Mouse (Mus musculus) intestine, embryonic 15.5 days (tissue): ENCODE data around the gene Sp2. TPM values are rescaled to one million over a fixed set of nuclear protein-coding genes. Genes with fewer than 3 reads are reported as not detected.
A peak's percentile ranks its signal among the peaks of the same experiment; 100 is the strongest.

ENCODE experiments used
- ATAC-seq: fragments of 200-750 bp; cut with Nextera tagmentation; 2 replicates; pipeline ENCODE4 v1.8.0; 2017; ENCODE audit warnings: moderate TSS enrichment, moderate library complexity
- H3K27ac ChIP-seq: fragments of 300-500 bp; sonication (generic); 2 replicates; pipeline ENCODE4 v1.5.1; 2015; ENCODE audit warnings: mild to moderate bottlenecking, inconsistent platforms
- H3K27me3 ChIP-seq: fragments of 300-500 bp; sonication (generic); replicated peaks from 2 replicates; pipeline ENCODE4 v1.6.1; 2015; ENCODE audit warnings: inconsistent platforms
- H3K36me3 ChIP-seq: fragments of 300-500 bp; sonication (generic); 2 replicates; pipeline ENCODE4 v1.6.1; 2015; ENCODE audit warnings: inconsistent platforms
- H3K4me1 ChIP-seq: fragments of 300-500 bp; sonication (generic); replicated peaks from 2 replicates; pipeline ENCODE4 v1.6.1; 2015; ENCODE audit warnings: inconsistent platforms
- H3K4me2 ChIP-seq: fragments of 300-500 bp; sonication (generic); replicated peaks from 2 replicates; pipeline ENCODE4 v1.6.1; 2015; ENCODE audit warnings: mild to moderate bottlenecking, inconsistent platforms
- H3K4me3 ChIP-seq: fragments of 300-500 bp; sonication (generic); replicated peaks from 2 replicates; pipeline ENCODE4 v1.5.1; 2015; ENCODE audit warnings: inconsistent platforms
- H3K9ac ChIP-seq: fragments of 300-500 bp; sonication (generic); 2 replicates; pipeline ENCODE4 v1.6.1; 2015; ENCODE audit warnings: inconsistent platforms
- H3K9me3 ChIP-seq: fragments of 300-500 bp; sonication (generic); 2 replicates; pipeline ENCODE4 v1.6.1; 2016; ENCODE audit warnings: inconsistent platforms
- WGBS: fragments of 180-500 bp; shearing (Covaris S2); methylation state at CpG from one replicate; pipeline ENCODE4 v1.1.7; 2015; 5-methylcytosine and 5-hydroxymethylcytosine counted together
- polyA plus RNA-seq: library from polyadenylated mRNA; unstranded; fragments of >200 nt; fragmentation: Nextera tagmentation; extraction: Ambion mirVana; gene quantifications from 2 replicates; pipeline ENCODE4 v1.2.1, GENCODE M21; 2015

Gene Sp2
- polyA plus RNA-seq, 1 experiment from 2014 or later: 15.1 TPM

GRCm38 (mm10) chr11:96991501-96991900, 8.7 kb upstream of the Sp2 start:
- no peak overlapping the region for H3K4me3 ChIP-seq
- peaks cover 31% of the 10 kb centered on the region for H3K4me1 ChIP-seq
- no peaks in the 10 kb centered on the region for H3K9me3 ChIP-seq
- 0 out of 2 replicates have a peak, but pooled peaks cover 4% of the 10 kb centered on the region for H3K27me3 ChIP-seq
- H3K4me2 ChIP-seq: no peak overlapping the region
- no peak overlapping the region; the same call in 1 of the 2 replicates for H3K27ac ChIP-seq
- no peak overlapping the region for H3K9ac ChIP-seq
- no peaks in the 10 kb centered on the region for H3K36me3 ChIP-seq
- WGBS: 63% methylated on average over 5 of the region's 5 CpGs
- no peak for ATAC-seq

- Histone ChIP-seq H3K9me3 (no peaks in the 10 kb centered on the region), H3K36me3 (no peaks in the 10 kb centered on the region), H3K4me2 (peak overlapping the region; percentile 53), H3K9ac (no peak overlapping the region), H3K4me3 (peak overlapping the region; percentile 12), H3K27ac (no peak overlapping the region), H3K4me1 (peaks cover 21% of the 10 kb centered on the region), H3K27me3 (no peaks in the 10 kb centered on the region)
- WGBS: 7% methylated on average over 31 of the region's 31 CpGs
- peak; percentile 42 for ATAC-seq
Observed at GRCm38 (mm10) chr11:96987873-96988655, 5.3 kb upstream of the Sp2 start.

GRCm38 (mm10) chr11:96986463-96986862, 3.7 kb upstream of the Sp2 start:
- Histone ChIP-seq H3K36me3 (no peaks in the 10 kb centered on the region), H3K9ac (no peak overlapping the region), H3K27me3 (no peaks in the 10 kb centered on the region), H3K4me1 (peaks cover 10% of the 10 kb centered on the region), H3K4me3 (no peak overlapping the region), H3K27ac (no peak overlapping the region), H3K4me2 (no peak overlapping the region), H3K9me3 (no peaks in the 10 kb centered on the region)
- WGBS: 25% methylated on average over 3 of the region's 3 CpGs
- ATAC-seq: no peak

DNA sequence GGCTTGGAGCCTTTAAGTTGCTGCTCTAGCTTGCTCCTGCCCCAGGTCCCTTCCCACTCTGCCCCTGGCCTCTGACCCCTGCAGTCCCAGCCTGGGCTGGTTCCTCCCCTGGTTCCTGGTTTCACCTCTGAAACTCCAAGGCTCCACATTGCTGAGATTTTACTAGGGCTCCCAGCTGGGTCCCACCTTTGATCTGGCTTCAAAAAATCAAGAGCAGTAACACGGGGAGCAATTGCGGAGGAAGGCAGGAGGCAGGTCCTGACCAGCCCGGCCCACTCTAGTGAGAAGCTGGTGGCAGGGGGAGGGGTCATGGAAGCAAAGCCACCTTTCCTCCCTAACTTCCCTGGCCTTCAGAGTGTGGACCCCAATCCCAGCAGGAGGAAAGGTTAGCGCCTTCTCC, 2.1 kb upstream of the Sp2 start:
- 38% methylated on average over 4 of the region's 4 CpGs for WGBS
- H3K9ac ChIP-seq: no peak overlapping the region
- ATAC-seq: no peak

GRCm38 (mm10) chr11:96982355-96982754, 404 bp downstream of the Sp2 start:
- 4% methylated on average over 7 of the region's 7 CpGs for WGBS
- Histone ChIP-seq H3K9me3 (no peaks in the 10 kb centered on the region), H3K4me2 (0 out of 2 replicates have a peak overlapping the region, but pooled peaks have one; percentile 10), H3K4me3 (no peak overlapping the region), H3K27me3 (no peaks in the 10 kb centered on the region), H3K9ac (no peak overlapping the region), H3K36me3 (no peaks in the 10 kb centered on the region), H3K27ac (no peak overlapping the region), H3K4me1 (peaks cover 4% of the 10 kb centered on the region)
- no peak for ATAC-seq

More for the DNA sequence above, 2.1 kb upstream of the Sp2 start:
- Histone ChIP-seq H3K27ac (no peak overlapping the region), H3K4me2 (no peak overlapping the region), H3K36me3 (no peaks in the 10 kb centered on the region), H3K9me3 (no peaks in the 10 kb centered on the region), H3K4me3 (no peak overlapping the region), H3K4me1 (peaks cover 10% of the 10 kb centered on the region), H3K27me3 (no peaks in the 10 kb centered on the region)

DNA sequence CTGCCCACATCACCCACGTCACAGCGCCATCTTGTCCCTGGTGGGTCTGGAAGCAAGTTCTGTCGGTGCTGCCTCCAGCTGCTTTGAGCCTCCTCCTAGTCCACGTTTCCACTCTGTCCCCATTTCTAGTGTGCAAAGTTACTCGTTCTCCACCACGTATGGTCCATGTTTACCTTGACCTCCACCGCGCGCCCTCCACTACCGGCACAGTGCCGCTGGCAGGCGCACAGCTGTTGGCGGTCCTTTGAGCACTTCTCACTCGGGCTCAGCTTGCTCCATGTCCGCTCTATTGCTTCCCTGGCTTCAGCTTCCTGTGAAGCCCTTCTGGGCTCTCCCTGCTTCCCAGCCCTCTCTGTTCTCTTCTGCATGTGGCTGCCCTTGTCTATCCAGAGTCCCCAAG, 1.3 kb downstream of the Sp2 start:
- H3K36me3 ChIP-seq: no peaks in the 10 kb centered on the region
- H3K27me3 ChIP-seq: no peaks in the 10 kb centered on the region
- no peak overlapping the region for H3K4me2 ChIP-seq
- H3K4me3 ChIP-seq: no peak overlapping the region
- H3K9me3 ChIP-seq: no peaks in the 10 kb centered on the region
- WGBS: 63% methylated on average over 15 of the region's 15 CpGs
- H3K4me1 ChIP-seq: peaks cover 4% of the 10 kb centered on the region
- H3K27ac ChIP-seq: no peak overlapping the region
- no peak for ATAC-seq
- H3K9ac ChIP-seq: 0 out of 2 replicates have a peak overlapping the region, but pooled peaks have one; percentile 23

GRCm38 (mm10) chr11:96980021-96980420, 2.7 kb downstream of the Sp2 start:
- H3K36me3 ChIP-seq: no peaks in the 10 kb centered on the region
- H3K4me2 ChIP-seq: no peak overlapping the region
- no peak for ATAC-seq
- 81% methylated on average over 5 of the region's 5 CpGs for WGBS
- H3K4me3 ChIP-seq: no peak overlapping the region
- H3K9me3 ChIP-seq: no peaks in the 10 kb centered on the region
- H3K27ac ChIP-seq: no peak overlapping the region
- H3K4me1 ChIP-seq: peaks cover 7% of the 10 kb centered on the region
- H3K9ac ChIP-seq: no peak overlapping the region
- H3K27me3 ChIP-seq: no peaks in the 10 kb centered on the region

DNA sequence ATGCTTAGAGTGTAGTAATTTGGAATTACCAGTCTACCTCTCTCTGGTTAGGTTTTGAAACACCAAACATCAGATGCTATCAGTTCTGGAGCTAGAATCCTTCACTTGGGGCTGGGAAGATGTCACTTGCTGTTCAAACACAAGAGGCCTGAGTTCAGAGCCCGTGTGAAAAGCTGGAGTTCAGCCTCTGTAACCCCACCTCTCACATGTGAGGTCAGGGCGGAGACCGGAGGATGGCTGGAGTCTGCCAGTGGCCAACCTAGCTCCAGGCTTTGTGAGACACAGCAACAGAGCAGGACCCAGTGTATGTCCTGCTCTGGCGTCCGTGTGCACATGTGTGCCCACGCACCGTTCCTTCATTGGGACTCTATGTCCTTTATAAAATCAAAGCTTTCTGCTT, 3.4 kb downstream of the Sp2 start:
- no peaks in the 10 kb centered on the region for H3K36me3 ChIP-seq
- H3K9ac ChIP-seq: no peak overlapping the region
- H3K4me3 ChIP-seq: no peak overlapping the region
- H3K4me2 ChIP-seq: no peak overlapping the region
- peaks cover 7% of the 10 kb centered on the region for H3K4me1 ChIP-seq
- H3K27ac ChIP-seq: no peak overlapping the region
- WGBS: 79% methylated on average over 7 of the region's 7 CpGs
- no peaks in the 10 kb centered on the region for H3K27me3 ChIP-seq
- ATAC-seq: no peak
- no peaks in the 10 kb centered on the region for H3K9me3 ChIP-seq

DNA sequence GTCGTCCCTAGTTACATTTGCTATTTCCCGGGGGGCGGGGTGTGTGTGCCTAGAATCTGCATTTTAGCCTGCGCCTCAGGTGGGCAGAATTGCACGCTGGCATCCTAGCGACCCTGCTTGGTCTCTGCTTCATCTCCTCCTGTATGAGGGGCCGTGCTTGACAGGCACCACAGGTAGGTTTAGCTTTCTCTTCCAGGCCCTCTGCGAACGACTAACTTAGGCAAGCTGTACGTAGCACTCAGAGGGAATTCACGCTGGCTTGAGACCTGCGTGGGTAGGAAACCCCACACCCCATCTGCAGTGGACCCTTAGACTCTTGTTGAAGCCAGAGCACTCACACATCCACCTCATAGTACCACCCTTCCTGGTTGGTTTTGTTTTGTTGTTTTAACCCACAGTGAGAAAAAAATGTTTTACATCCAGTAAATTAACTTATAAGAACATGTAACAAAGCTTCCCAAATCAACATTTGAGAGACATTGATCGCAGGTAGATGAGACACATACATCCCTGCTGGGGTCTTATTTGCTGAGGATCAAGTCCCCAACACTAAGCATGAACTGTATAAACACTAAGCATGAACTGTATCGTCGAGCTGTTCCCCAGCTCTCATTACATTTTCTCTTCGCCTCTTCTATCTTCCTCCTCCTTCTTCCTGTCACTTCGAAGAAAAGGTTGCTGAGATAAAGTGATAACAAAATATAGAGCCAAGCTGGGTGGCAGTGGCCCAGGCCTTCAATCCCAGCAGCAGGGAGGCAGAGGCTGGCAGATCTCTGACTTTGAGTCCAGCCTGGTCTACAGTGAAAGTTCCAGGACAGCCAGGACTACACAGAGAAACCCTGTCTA, 4.1 kb downstream of the Sp2 start:
- Histone ChIP-seq H3K4me3 (peak overlapping the region; percentile 56), H3K4me2 (peak overlapping the region; percentile 92), H3K27ac (peak overlapping the region; percentile 86), H3K9me3 (no peaks in the 10 kb centered on the region), H3K9ac (peak overlapping the region; percentile 71), H3K36me3 (no peaks in the 10 kb centered on the region), H3K27me3 (no peaks in the 10 kb centered on the region), H3K4me1 (peaks cover 7% of the 10 kb centered on the region)
- ATAC-seq: no peak
- 26% methylated on average over 17 of the region's 17 CpGs for WGBS

GRCm38 (mm10) chr11:96977606-96978400, 5.0 kb downstream of the Sp2 start:
- peak; percentile 98 for ATAC-seq

GRCm38 (mm10) chr11:96976911-96977591, 5.7 kb downstream of the Sp2 start:
- no peaks in the 10 kb centered on the region for H3K36me3 ChIP-seq
- H3K4me3 ChIP-seq: peak overlapping the region; percentile 99
- WGBS: under 1% methylated on average over 49 of the region's 50 CpGs
- H3K27ac ChIP-seq: peak overlapping the region; percentile 94
- peaks cover 7% of the 10 kb centered on the region for H3K4me1 ChIP-seq
- H3K4me2 ChIP-seq: peak overlapping the region; percentile 70
- no peaks in the 10 kb centered on the region for H3K27me3 ChIP-seq
- H3K9ac ChIP-seq: peak overlapping the region; percentile 98
- ATAC-seq: peak; percentile 89
- no peaks in the 10 kb centered on the region for H3K9me3 ChIP-seq

More at GRCm38 (mm10) chr11:96977606-96978400, 5.0 kb downstream of the Sp2 start:
- Histone ChIP-seq H3K9ac (peak overlapping the region; percentile 98), H3K4me1 (peaks cover 7% of the 10 kb centered on the region), H3K27ac (peak overlapping the region; percentile 94), H3K27me3 (no peaks in the 10 kb centered on the region), H3K4me2 (peak overlapping the region; percentile 92), H3K9me3 (no peaks in the 10 kb centered on the region), H3K36me3 (no peaks in the 10 kb centered on the region), H3K4me3 (peak overlapping the region; percentile 99)
- WGBS: under 1% methylated on average over 44 of the region's 45 CpGs
